Mouse (Mus musculus): ENCODE measurements around the gene Oas3.
"Not testable (repeated sequence)": the region's sequence is repeated elsewhere in the genome, so short reads cannot be mapped to it uniquely, and the experiment has no call there.

Oas3 gene

GRCm38 (mm10) chr5:120777478-120777877, at the start of gene Oas3:
Gene Oas3 (minus strand): TSS chr5:120777661.
- DNase-seq (ENCODE audit: low read depth, low spot score), result no peak

GRCm38 (mm10) chr5:120818999-120819398, 41.5 kb upstream of the Oas3 start:
- no peak for DNase-seq (ENCODE audit: low read depth, low spot score)

GRCm38 (mm10) chr5:120815949-120816348, 38.5 kb upstream of the Oas3 start:
- peak; percentile 75 for DNase-seq (ENCODE audit: low read depth, low spot score)

- no peak for DNase-seq (ENCODE audit: low read depth, low spot score)
Measured at GRCm38 (mm10) chr5:120813023-120813422, 35.6 kb upstream of the Oas3 start.

- DNase-seq (ENCODE audit: low read depth, low spot score), result peak; percentile 93
Measured at GRCm38 (mm10) chr5:120811951-120812819, 34.7 kb upstream of the Oas3 start, which contains the start of gene Oas1c. Gene Oas1c (minus strand): TSS chr5:120812514.

- DNase-seq (ENCODE audit: low read depth, low spot score), result no peak
Measured at GRCm38 (mm10) chr5:120809171-120809570, 31.7 kb upstream of the Oas3 start.

GRCm38 (mm10) chr5:120806458-120806857, 29.0 kb upstream of the Oas3 start:
- DNase-seq (ENCODE audit: low read depth, low spot score), result peak; percentile 85

- DNase-seq (ENCODE audit: low read depth, low spot score), result no peak
Measured at GRCm38 (mm10) chr5:120803596-120803995, 26.1 kb upstream of the Oas3 start.

GRCm38 (mm10) chr5:120798943-120799342, 21.5 kb upstream of the Oas3 start:
- DNase-seq (ENCODE audit: low read depth, low spot score), result not testable (repeated sequence)

GRCm38 (mm10) chr5:120798147-120798546, 20.7 kb upstream of the Oas3 start:
- DNase-seq (ENCODE audit: low read depth, low spot score), result not testable (repeated sequence)

- DNase-seq (ENCODE audit: low read depth, low spot score), result not testable (repeated sequence)
Measured at GRCm38 (mm10) chr5:120795480-120796034, 18.1 kb upstream of the Oas3 start, which contains the start of gene Oas1e. Gene Oas1e (minus strand): TSS chr5:120795530.

- DNase-seq (ENCODE audit: low read depth, low spot score), result peak; percentile 73
Measured at GRCm38 (mm10) chr5:120793043-120793442, 15.6 kb upstream of the Oas3 start.

- DNase-seq (ENCODE audit: low read depth, low spot score), result no peak
Measured at GRCm38 (mm10) chr5:120787042-120787441, 9.6 kb upstream of the Oas3 start.

- peak; percentile 91 for DNase-seq (ENCODE audit: low read depth, low spot score)
Measured at GRCm38 (mm10) chr5:120782446-120782845, 5.0 kb upstream of the Oas3 start.

- peak; percentile 77 for DNase-seq (ENCODE audit: low read depth, low spot score)
Measured at GRCm38 (mm10) chr5:120781646-120782045, 4.2 kb upstream of the Oas3 start.

GRCm38 (mm10) chr5:120779922-120780321, 2.5 kb upstream of the Oas3 start:
- no peak for DNase-seq (ENCODE audit: low read depth, low spot score)

- DNase-seq (ENCODE audit: low read depth, low spot score), result no peak
Measured at GRCm38 (mm10) chr5:120778941-120779340, 1.5 kb upstream of the Oas3 start.

- no peak for DNase-seq (ENCODE audit: low read depth, low spot score)
Measured at GRCm38 (mm10) chr5:120776801-120777200, 660 bp downstream of the Oas3 start.

GRCm38 (mm10) chr5:120775287-120775985, 2.0 kb downstream of the Oas3 start:
- peak; percentile 37 for DNase-seq (ENCODE audit: low read depth, low spot score)

GRCm38 (mm10) chr5:120769396-120769795, 8.1 kb downstream of the Oas3 start:
- DNase-seq (ENCODE audit: low read depth, low spot score), result no peak

GRCm38 (mm10) chr5:120765010-120765409, 12.5 kb downstream of the Oas3 start:
- peak; percentile 73 for DNase-seq (ENCODE audit: low read depth, low spot score)

- DNase-seq (ENCODE audit: low read depth, low spot score), result peak; percentile 88
Measured at GRCm38 (mm10) chr5:120761901-120762300, 15.6 kb downstream of the Oas3 start.
